Mouse (Mus musculus): ENCODE results near the gene Hnrnpab. TPM values are rescaled to one million over a fixed set of nuclear protein-coding genes. Genes with fewer than 3 reads are reported as not detected.

Gene Hnrnpab
- total and polyA plus RNA-seq, 3 experiments: 184 to 1,104 (median 894) TPM

GRCm38 (mm10) chr11:51605602-51606446 lies 823 bp downstream of the Hnrnpab start:
- Histone ChIP-seq H3K4me3 (ENCODE audit: control insufficient read depth in 1 of 2, insufficient read depth in 1 of 2, low read depth in 2 of 2, low read length in 2 of 2) (peak overlapping the region; percentile 77 to 88), H3K79me2 (ENCODE audit: control insufficient read depth, insufficient read depth, low read length, poor library complexity) (peaks cover 49% of the 10 kb centered on the region), H3K27me3 (ENCODE audit: control insufficient read depth in 1 of 2, insufficient read depth in 2 of 2, low read length in 2 of 2) (no peaks in the 10 kb centered on the region), H3K9me3 (replicated peaks; ENCODE audit: insufficient read depth, low read length) (no peaks in the 10 kb centered on the region), H3K4me1 (ENCODE audit: control insufficient read depth in 1 of 2, insufficient read depth in 2 of 2, low read length in 2 of 2) (peaks cover 5 to 30% of the 10 kb centered on the region in 2 experiments), H3K9ac (ENCODE audit: control insufficient read depth, low read depth, low read length, poor library complexity, severe bottlenecking) (peak overlapping the region; percentile 94), H3K36me3 (ENCODE audit: control insufficient read depth in 1 of 2, insufficient read depth in 2 of 2, low read length in 2 of 2) (peaks cover 29 to 60% of the 10 kb centered on the region in 2 experiments), H3K27ac (ENCODE audit: control insufficient read depth, low read depth, low read length) (peak overlapping the region; percentile 87)
- TF ChIP-seq E2F4 (IDR thresholded peaks at IDR 0.05; ENCODE audit: borderline replicate concordance, low read depth, low read length) (peak; percentile 69; the same call in 1 of the 2 replicates), SIN3A (IDR thresholded peaks at IDR 0.05; ENCODE audit: low read length) (peak; percentile 73), ELF1 (IDR thresholded peaks at IDR 0.05; ENCODE audit: low read depth, low read length) (peak; percentile 61), USF1 (IDR thresholded peaks at IDR 0.05; ENCODE audit: low read depth, low read length) (no peak), NRF1 (IDR thresholded peaks at IDR 0.05; ENCODE audit: insufficient read depth, low read depth, low read length, poor library complexity, severe bottlenecking) (peak; percentile 69), GABPA (IDR thresholded peaks at IDR 0.05; ENCODE audit: low read depth, low read length) (no peak), CHD1 (IDR thresholded peaks at IDR 0.05; ENCODE audit: low read depth, low read length) (peak; percentile 96), UBTF (IDR thresholded peaks at IDR 0.05; ENCODE audit: borderline replicate concordance, insufficient read depth, low read depth, low read length) (0 out of 2 replicates have a peak, but pooled peaks have one; percentile 51), MAZ (IDR thresholded peaks at IDR 0.05; ENCODE audit: low read depth, low read length) (no peak), ZC3H11A (IDR thresholded peaks at IDR 0.05; ENCODE audit: low read depth, low read length) (no peak), POLR2AphosphoS2 (IDR thresholded peaks at IDR 0.05; ENCODE audit: low read length) (0 out of 2 replicates have a peak, but pooled peaks have one; percentile 56), RCOR1 (IDR thresholded peaks at IDR 0.05; ENCODE audit: low read depth, low read length) (no peak), BHLHE40 (IDR thresholded peaks at IDR 0.05; ENCODE audit: borderline replicate concordance, low read depth, low read length) (no peak), TBP (IDR thresholded peaks at IDR 0.05; ENCODE audit: low read depth, low read length) (peak; percentile 11; the same call in 1 of the 2 replicates), MYC (IDR thresholded peaks at IDR 0.05; ENCODE audit: low read depth, low read length) (no peak), TCF12 (IDR thresholded peaks at IDR 0.05; ENCODE audit: low read depth, low read length) (peak; percentile 42; the same call in 1 of the 2 replicates), POLR2A (IDR thresholded peaks at IDR 0.05; ENCODE audit: control insufficient read depth in 1 of 2, insufficient read depth in 1 of 2, low read depth in 1 of 2, low read length in 2 of 2, poor library complexity in 1 of 2) (peak in 1 of 2 experiments; percentile 21; a peak in 1 of 4 replicates), CTCF (IDR thresholded peaks at IDR 0.05 in 2 of 3, conservative IDR thresholded peaks at IDR 0.05 in 1 of 3; ENCODE audit: control insufficient read depth in 1 of 3, insufficient read depth in 1 of 3, low read depth in 2 of 3, low read length in 3 of 3, poor library complexity in 1 of 3, severe bottlenecking in 1 of 3) (no peak), KAT2A (conservative IDR thresholded peaks at IDR 0.05; ENCODE audit: low read depth, low read length) (peak; percentile 14; the same call in 1 of the 2 replicates), ZKSCAN1 (IDR thresholded peaks at IDR 0.05; ENCODE audit: low read depth, low read length) (no peak), GATA1 (IDR thresholded peaks at IDR 0.05; ENCODE audit: low read depth, low read length) (no peak), MXI1 (IDR thresholded peaks at IDR 0.05; ENCODE audit: low read depth, low read length) (peak; percentile 81), RAD21 (IDR thresholded peaks at IDR 0.05; ENCODE audit: low read depth, low read length) (no peak), TAL1 (IDR thresholded peaks at IDR 0.05; ENCODE audit: low read length) (no peak), MYB (IDR thresholded peaks at IDR 0.05; ENCODE audit: low read depth, low read length) (no peak), ZMIZ1 (IDR thresholded peaks at IDR 0.05; ENCODE audit: low read depth, low read length) (peak; percentile 18; the same call in 1 of the 2 replicates), HCFC1 (IDR thresholded peaks at IDR 0.05; ENCODE audit: low read depth, low read length) (peak; percentile 68)
- DNase-seq (ENCODE audit: low read depth, low spot score): peak; percentile 89

Data from MEL (cell line).